Mouse (Mus musculus): ENCODE measurements at regions not wholly inside any gene's neighbourhood (a gene's known extent, or its start where the extent isn't known, plus 50 kb on each side); places are given as distances from the start of the nearest gene placed in this dataset.

GRCm38 (mm10) chr13:82439294-82439693, 656.4 kb downstream of the Cetn3 start:
- WGBS, result 85% methylated on average over 1 of the region's 1 CpGs

GRCm38 (mm10) chr13:82453650-82454049, 670.8 kb downstream of the Cetn3 start:
- ATAC-seq (ENCODE audit: low FRiP score, low read depth), result no peak
- WGBS, result 86% methylated on average over 5 of the region's 5 CpGs
- Histone ChIP-seq H3K4me1 (ENCODE audit: control insufficient read depth, insufficient read depth, low read length) (no peaks in the 10 kb centered on the region), H3K36me3 (ENCODE audit: control insufficient read depth, insufficient read depth, low read length) (no peaks in the 10 kb centered on the region), H3K9ac (ENCODE audit: low read depth, low read length, severe bottlenecking) (no peak overlapping the region), H3K4me3 (replicated peaks; ENCODE audit: low read length) (no peak overlapping the region), H3K9me3 (ENCODE audit: control insufficient read depth, low read length) (no peaks in the 10 kb centered on the region; the same call in 1 of the 2 replicates), H3K4me2 (replicated peaks; ENCODE audit: low read depth, low read length, severe bottlenecking) (no peak overlapping the region), H3K27me3 (ENCODE audit: control insufficient read depth, insufficient read depth, low read length) (no peaks in the 10 kb centered on the region), H3K27ac (replicated peaks; ENCODE audit: low read depth, low read length) (no peak overlapping the region)
- no peak for DNase-seq (ENCODE audit: low spot score)
- TF ChIP-seq POLR2A (IDR thresholded peaks at IDR 0.05; ENCODE audit: borderline replicate concordance, extremely low read depth, insufficient read depth, insufficient read length), result no peak

More at GRCm38 (mm10) chr13:82439294-82439693, 656.4 kb downstream of the Cetn3 start:
- Histone ChIP-seq H3K4me2 (replicated peaks; ENCODE audit: low read depth, low read length, severe bottlenecking) (no peak overlapping the region), H3K4me3 (replicated peaks; ENCODE audit: low read length) (no peak overlapping the region), H3K27me3 (ENCODE audit: control insufficient read depth, insufficient read depth, low read length) (no peaks in the 10 kb centered on the region), H3K9ac (ENCODE audit: low read depth, low read length, severe bottlenecking) (no peak overlapping the region), H3K27ac (replicated peaks; ENCODE audit: low read depth, low read length) (no peak overlapping the region), H3K36me3 (ENCODE audit: control insufficient read depth, insufficient read depth, low read length) (no peaks in the 10 kb centered on the region), H3K9me3 (ENCODE audit: control insufficient read depth, low read length) (no peaks in the 10 kb centered on the region), H3K4me1 (ENCODE audit: control insufficient read depth, insufficient read depth, low read length) (no peaks in the 10 kb centered on the region)
- DNase-seq (ENCODE audit: low spot score) (no peak), ATAC-seq (ENCODE audit: low FRiP score, low read depth) (no peak)
- no peak for TF ChIP-seq POLR2A (IDR thresholded peaks at IDR 0.05; ENCODE audit: borderline replicate concordance, extremely low read depth, insufficient read depth, insufficient read length)

DNA sequence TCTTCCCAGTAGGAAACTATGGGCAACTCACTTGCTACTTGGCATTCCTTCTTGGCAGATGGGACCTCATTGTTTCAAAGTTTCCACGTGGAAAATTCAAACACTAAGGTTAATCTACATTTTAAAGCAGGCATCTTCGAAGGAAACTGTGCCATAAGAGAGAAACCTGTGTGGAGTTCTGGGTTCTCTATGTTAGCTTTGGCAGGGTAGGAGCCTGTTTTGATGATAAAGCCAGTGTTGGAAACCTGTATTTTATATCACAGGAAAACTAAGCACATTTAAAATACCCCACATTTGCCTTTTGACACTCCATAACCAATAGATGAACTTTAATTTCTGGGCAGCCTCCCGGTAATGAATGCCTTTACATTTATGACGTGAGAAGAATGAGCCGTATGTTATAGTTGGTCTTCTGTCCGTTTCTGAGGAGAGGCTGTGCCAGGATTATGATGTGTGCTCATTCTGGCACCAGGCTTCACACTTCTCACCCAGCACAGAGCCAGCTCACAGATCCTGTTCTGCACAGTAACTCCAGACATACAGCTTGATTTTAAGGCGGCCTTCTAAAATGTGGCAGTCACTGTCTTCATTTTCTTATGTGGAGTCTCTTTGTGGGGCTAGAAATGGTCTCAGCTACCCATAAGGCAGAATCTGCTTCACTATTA, 700.5 kb downstream of the Cetn3 start:
- DNase-seq (ENCODE audit: low spot score), result peak; percentile 20
- Histone ChIP-seq H3K9me3 (ENCODE audit: control insufficient read depth, low read length) (no peaks in the 10 kb centered on the region), H3K4me2 (replicated peaks; ENCODE audit: low read depth, low read length, severe bottlenecking) (no peak overlapping the region), H3K36me3 (ENCODE audit: control insufficient read depth, insufficient read depth, low read length) (no peaks in the 10 kb centered on the region), H3K4me1 (ENCODE audit: control insufficient read depth, insufficient read depth, low read length) (no peaks in the 10 kb centered on the region), H3K27me3 (ENCODE audit: control insufficient read depth, insufficient read depth, low read length) (no peaks in the 10 kb centered on the region), H3K27ac (replicated peaks; ENCODE audit: low read depth, low read length) (no peak overlapping the region), H3K4me3 (replicated peaks; ENCODE audit: low read length) (no peak overlapping the region), H3K9ac (ENCODE audit: low read depth, low read length, severe bottlenecking) (no peak overlapping the region)
- peak; percentile 60 for ATAC-seq (ENCODE audit: low FRiP score, low read depth)
- 49% methylated on average over 7 of the region's 7 CpGs for WGBS
- TF ChIP-seq POLR2A (IDR thresholded peaks at IDR 0.05; ENCODE audit: borderline replicate concordance, extremely low read depth, insufficient read depth, insufficient read length), result no peak

DNA sequence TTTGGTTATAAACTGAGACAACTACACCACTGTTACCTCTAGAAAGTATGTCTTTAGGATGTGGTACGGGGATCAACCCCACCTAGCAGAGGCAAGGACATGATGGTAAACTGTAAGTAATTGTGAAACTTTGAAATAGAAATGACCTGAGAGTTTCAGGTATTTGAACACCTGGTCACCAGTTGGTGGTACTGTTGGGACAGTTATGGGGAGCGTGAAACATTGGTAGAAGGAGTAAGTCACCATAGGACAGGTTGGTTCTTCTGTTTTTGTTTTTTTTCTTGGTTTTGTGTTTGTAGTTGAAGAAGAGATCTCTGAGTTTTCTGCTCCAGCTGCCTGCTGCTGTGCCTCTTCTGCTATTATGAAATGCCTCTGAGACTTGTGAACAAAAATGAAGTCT, 713.7 kb downstream of the Cetn3 start:
- Histone ChIP-seq H3K4me2 (replicated peaks; ENCODE audit: low read depth, low read length, severe bottlenecking) (no peak overlapping the region), H3K9ac (ENCODE audit: low read depth, low read length, severe bottlenecking) (no peak overlapping the region), H3K27me3 (ENCODE audit: control insufficient read depth, insufficient read depth, low read length) (no peaks in the 10 kb centered on the region), H3K9me3 (ENCODE audit: control insufficient read depth, low read length) (no peaks in the 10 kb centered on the region), H3K4me3 (replicated peaks; ENCODE audit: low read length) (no peak overlapping the region), H3K36me3 (ENCODE audit: control insufficient read depth, insufficient read depth, low read length) (no peaks in the 10 kb centered on the region), H3K27ac (replicated peaks; ENCODE audit: low read depth, low read length) (no peak overlapping the region), H3K4me1 (ENCODE audit: control insufficient read depth, insufficient read depth, low read length) (no peaks in the 10 kb centered on the region)
- WGBS, result 89% methylated on average over 2 of the region's 2 CpGs
- no peak for ATAC-seq (ENCODE audit: low FRiP score, low read depth)
- TF ChIP-seq POLR2A (IDR thresholded peaks at IDR 0.05; ENCODE audit: borderline replicate concordance, extremely low read depth, insufficient read depth, insufficient read length), result no peak
- no peak for DNase-seq (ENCODE audit: low spot score)

GRCm38 (mm10) chr13:82508176-82508575, 725.3 kb downstream of the Cetn3 start:
- H3K27me3 ChIP-seq (ENCODE audit: control insufficient read depth, insufficient read depth, low read length), result no peaks in the 10 kb centered on the region
- no peaks in the 10 kb centered on the region for H3K4me1 ChIP-seq (ENCODE audit: control insufficient read depth, insufficient read depth, low read length)
- no peaks in the 10 kb centered on the region for H3K36me3 ChIP-seq (ENCODE audit: control insufficient read depth, insufficient read depth, low read length)
- no peak overlapping the region for H3K9ac ChIP-seq (ENCODE audit: low read depth, low read length, severe bottlenecking)
- H3K4me2 ChIP-seq (replicated peaks; ENCODE audit: low read depth, low read length, severe bottlenecking), result no peak overlapping the region
- WGBS, result 34% methylated on average over 2 of the region's 2 CpGs
- H3K27ac ChIP-seq (replicated peaks; ENCODE audit: low read depth, low read length), result no peak overlapping the region
- no peak for ATAC-seq (ENCODE audit: low FRiP score, low read depth)
- DNase-seq (ENCODE audit: low spot score), result peak; percentile 12
- no peaks in the 10 kb centered on the region for H3K9me3 ChIP-seq (ENCODE audit: control insufficient read depth, low read length)
- TF ChIP-seq POLR2A (IDR thresholded peaks at IDR 0.05; ENCODE audit: borderline replicate concordance, extremely low read depth, insufficient read depth, insufficient read length), result no peak
- H3K4me3 ChIP-seq (replicated peaks; ENCODE audit: low read length), result no peak overlapping the region

All from limb, embryonic 14.5 days (tissue).